Mouse (Mus musculus) stomach, embryonic 15.5 days (tissue): Measurements from ENCODE around the gene Ccdc187. TPM values are rescaled to one million over a fixed set of nuclear protein-coding genes. Genes with fewer than 3 reads are reported as not detected.

Experiments
- ATAC-seq: fragments of 200-750 bp; cut with Nextera tagmentation; 2 replicates; pipeline ENCODE4 v1.8.0; 2017; ENCODE audit warnings: low read depth, moderate number of reproducible peaks, moderate TSS enrichment; ENCODE audit not compliant: insufficient read depth, low FRiP score
- H3K27ac ChIP-seq: fragments of 300-500 bp; sonication (generic); 2 replicates; pipeline ENCODE4 v1.5.1; 2015; ENCODE audit warnings: mild to moderate bottlenecking, inconsistent platforms
- H3K27me3 ChIP-seq: fragments of 300-500 bp; sonication (generic); replicated peaks from 2 replicates; pipeline ENCODE4 v1.6.1; 2015; ENCODE audit warnings: inconsistent platforms
- H3K36me3 ChIP-seq: fragments of 300-500 bp; sonication (generic); 2 replicates; pipeline ENCODE4 v1.6.1; 2015; ENCODE audit warnings: inconsistent platforms
- H3K4me1 ChIP-seq: fragments of 300-500 bp; sonication (generic); 2 replicates; pipeline ENCODE4 v1.6.1; 2015; ENCODE audit warnings: inconsistent platforms
- H3K4me2 ChIP-seq: fragments of 300-500 bp; sonication (generic); 2 replicates; pipeline ENCODE4 v1.6.1; 2015; ENCODE audit warnings: mild to moderate bottlenecking, inconsistent platforms
- H3K4me3 ChIP-seq: fragments of 300-500 bp; sonication (generic); replicated peaks from 2 replicates; pipeline ENCODE4 v1.5.1; 2015; ENCODE audit warnings: inconsistent platforms
- H3K9ac ChIP-seq: fragments of 300-500 bp; sonication (generic); 2 replicates; pipeline ENCODE4 v1.6.1; 2015; ENCODE audit warnings: inconsistent platforms
- H3K9me3 ChIP-seq: fragments of 300-500 bp; sonication (generic); 2 replicates; pipeline ENCODE4 v1.6.1; 2016; ENCODE audit warnings: inconsistent platforms
- WGBS: fragments of 180-500 bp; shearing (Covaris S2); methylation state at CpG from one replicate; pipeline ENCODE4 v1.1.7; 2015; 5-methylcytosine and 5-hydroxymethylcytosine counted together
- polyA plus RNA-seq: library from polyadenylated mRNA; unstranded; fragments of >200 nt; fragmentation: Nextera tagmentation; extraction: Ambion mirVana; gene quantifications from 2 replicates; pipeline ENCODE4 v1.2.1, GENCODE M21; 2015

Gene Ccdc187
- polyA plus RNA-seq, 1 experiment from 2014 or later, result 0.57 TPM

DNA sequence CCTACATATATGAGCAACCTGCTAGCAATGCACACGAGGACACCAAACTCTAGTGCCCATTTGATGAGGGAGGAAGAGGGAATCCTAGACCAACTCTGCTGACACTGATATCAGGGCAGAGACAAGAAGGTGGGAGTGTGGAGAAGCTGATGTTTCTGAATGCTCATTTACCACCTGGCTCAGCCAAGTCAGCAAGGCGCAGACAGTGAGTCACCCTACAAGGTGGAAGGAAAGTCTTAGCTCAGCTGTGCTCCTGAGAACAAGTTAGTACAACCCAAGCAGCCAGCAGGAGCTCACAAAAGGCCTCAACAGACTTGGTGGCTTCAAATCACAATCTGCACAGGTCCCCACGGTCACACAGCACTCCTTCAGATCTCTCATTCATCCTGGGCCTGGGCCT lies 63.0 kb downstream of the Ccdc187 start:
- Histone ChIP-seq H3K4me1 (peaks cover 16% of the 10 kb centered on the region), H3K9ac (no peak overlapping the region), H3K36me3 (0 out of 2 replicates have a peak, but pooled peaks cover 4% of the 10 kb centered on the region), H3K9me3 (no peaks in the 10 kb centered on the region), H3K27ac (peak overlapping the region; percentile 28; the same call in 1 of the 2 replicates), H3K4me2 (no peak overlapping the region), H3K4me3 (no peak overlapping the region), H3K27me3 (no peaks in the 10 kb centered on the region)
- 69% methylated on average over 3 of the region's 3 CpGs for WGBS
- ATAC-seq, result no peak

DNA sequence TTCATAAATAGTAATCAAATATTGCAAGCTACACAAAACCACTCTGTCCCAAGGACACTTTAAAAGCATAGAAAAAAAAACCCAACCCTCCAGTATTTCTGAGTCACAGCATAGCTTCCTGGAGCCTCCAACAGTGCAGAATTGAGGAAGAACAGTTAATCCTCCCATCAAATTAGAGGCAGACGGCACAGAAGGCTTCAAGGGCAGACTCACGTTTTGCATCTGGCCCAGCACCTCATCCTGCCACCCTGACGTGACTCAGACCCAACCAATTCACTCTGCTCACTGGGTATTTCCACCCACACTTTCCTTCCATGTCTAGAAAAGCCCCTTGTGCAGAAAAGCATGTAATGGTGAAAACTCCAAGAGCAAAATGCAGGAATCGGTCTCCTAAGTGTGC lies 64.1 kb downstream of the Ccdc187 start:
- H3K36me3 ChIP-seq, result peaks cover 4% of the 10 kb centered on the region; the same call in 1 of the 2 replicates
- 62% methylated on average over 4 of the region's 4 CpGs for WGBS
- no peak overlapping the region for H3K4me3 ChIP-seq
- no peaks in the 10 kb centered on the region for H3K9me3 ChIP-seq
- no peak overlapping the region for H3K4me2 ChIP-seq
- no peak overlapping the region; the same call in 1 of the 2 replicates for H3K27ac ChIP-seq
- no peak for ATAC-seq
- H3K9ac ChIP-seq, result no peak overlapping the region
- no peaks in the 10 kb centered on the region for H3K27me3 ChIP-seq
- H3K4me1 ChIP-seq, result peaks cover 10% of the 10 kb centered on the region

DNA sequence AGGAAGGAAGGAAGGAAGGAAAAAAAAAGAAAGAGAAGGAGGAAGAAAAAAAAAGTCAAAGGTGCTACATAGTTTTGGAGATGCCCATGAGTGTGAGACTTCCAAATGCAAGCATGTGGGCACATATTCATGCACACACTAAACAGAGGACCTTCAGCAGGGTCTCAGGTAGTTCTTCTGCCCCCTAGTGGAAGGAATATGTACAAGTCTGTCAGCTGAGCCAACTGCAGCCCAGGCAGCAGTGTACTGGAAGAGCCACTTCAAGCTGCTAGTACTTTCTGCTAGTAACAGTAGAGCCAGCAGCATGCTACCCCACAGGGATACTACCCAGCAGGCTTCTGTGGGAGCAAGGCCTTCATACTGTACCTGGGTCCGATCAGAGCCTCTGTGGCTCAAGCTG lies 66.6 kb downstream of the Ccdc187 start:
- Histone ChIP-seq H3K4me1 (0 out of 2 replicates have a peak, but pooled peaks cover 5% of the 10 kb centered on the region), H3K27me3 (no peaks in the 10 kb centered on the region), H3K9ac (no peak overlapping the region), H3K4me3 (no peak overlapping the region), H3K36me3 (peaks cover 15% of the 10 kb centered on the region; the same call in 1 of the 2 replicates), H3K9me3 (no peaks in the 10 kb centered on the region), H3K27ac (no peak overlapping the region), H3K4me2 (no peak overlapping the region)
- no peak for ATAC-seq
- WGBS, result 68% methylated on average over 1 of the region's 1 CpGs

DNA sequence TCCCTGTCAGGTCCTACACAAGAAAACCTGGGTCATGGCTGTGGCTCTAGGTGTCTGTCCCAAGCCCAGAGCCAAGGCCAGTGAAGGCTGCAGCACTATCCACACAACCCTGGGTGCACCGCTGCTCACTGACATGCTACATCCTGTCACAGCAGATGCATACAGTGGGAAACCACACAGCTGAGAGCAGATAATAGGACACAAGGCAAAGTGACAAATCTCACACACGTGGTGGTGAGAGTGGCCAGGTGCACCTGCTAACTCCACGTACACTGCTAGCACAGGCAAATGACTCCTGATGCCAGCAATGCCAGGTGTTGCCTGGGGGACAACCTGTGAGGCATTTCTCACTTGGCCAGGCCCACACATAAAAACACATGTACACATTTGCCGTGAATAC lies 69.1 kb downstream of the Ccdc187 start:
- Histone ChIP-seq H3K9ac (no peak overlapping the region), H3K36me3 (peaks cover 24% of the 10 kb centered on the region), H3K4me1 (no peaks in the 10 kb centered on the region), H3K4me2 (no peak overlapping the region), H3K4me3 (no peak overlapping the region), H3K27ac (0 out of 2 replicates have a peak overlapping the region, but pooled peaks have one; percentile 36), H3K9me3 (no peaks in the 10 kb centered on the region), H3K27me3 (no peaks in the 10 kb centered on the region)
- ATAC-seq, result peak; percentile 69; the same call in 1 of the 2 replicates
- WGBS, result 80% methylated on average over 4 of the region's 4 CpGs

DNA sequence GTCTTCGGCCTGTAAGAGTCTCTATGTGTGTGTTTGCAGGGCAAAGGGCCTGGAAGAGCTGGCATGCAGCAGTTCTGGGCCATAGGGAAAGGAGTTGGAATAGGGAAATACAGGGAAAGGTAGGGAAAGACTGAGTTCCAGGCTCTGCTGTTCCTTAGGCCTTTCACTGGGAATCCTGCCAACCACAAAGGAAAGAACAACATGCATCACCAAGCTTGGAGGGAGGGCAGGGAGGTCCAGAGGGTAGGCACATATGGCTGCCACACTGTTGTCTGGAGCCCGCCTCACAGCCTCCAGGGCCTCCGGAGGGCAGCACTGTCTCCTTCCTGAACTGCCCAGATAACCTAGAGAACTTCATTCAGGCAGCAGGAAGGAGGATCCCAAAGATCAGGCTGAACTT lies 70.4 kb downstream of the Ccdc187 start:
- H3K4me1 ChIP-seq, result no peaks in the 10 kb centered on the region
- no peak for ATAC-seq
- H3K4me3 ChIP-seq, result no peak overlapping the region
- H3K27me3 ChIP-seq, result no peaks in the 10 kb centered on the region
- no peaks in the 10 kb centered on the region for H3K9me3 ChIP-seq
- no peak overlapping the region for H3K4me2 ChIP-seq
- no peak overlapping the region for H3K27ac ChIP-seq
- 84% methylated on average over 3 of the region's 3 CpGs for WGBS
- no peak overlapping the region for H3K9ac ChIP-seq
- H3K36me3 ChIP-seq, result peaks cover 35% of the 10 kb centered on the region

DNA sequence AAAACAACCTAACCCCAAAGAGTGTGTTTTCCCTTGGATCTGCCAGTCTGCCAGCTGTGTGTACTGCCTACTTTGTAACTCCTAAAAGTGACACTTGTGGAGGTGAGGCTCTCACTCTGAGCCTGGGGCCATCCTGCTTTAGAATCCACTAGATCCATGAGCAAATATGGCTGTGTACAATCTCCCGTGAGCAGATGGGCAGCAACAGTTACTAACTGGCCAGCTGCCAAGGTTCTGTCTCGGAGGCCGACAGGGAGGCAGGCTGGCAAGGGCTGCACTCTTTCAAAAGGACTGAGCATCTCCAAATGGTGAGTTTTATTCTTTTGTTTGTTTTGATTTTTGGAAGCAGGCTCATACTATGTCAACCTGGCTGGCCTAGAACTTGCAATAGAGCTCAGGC lies 79.8 kb downstream of the Ccdc187 start:
- Histone ChIP-seq H3K4me3 (no peak overlapping the region), H3K9ac (no peak overlapping the region), H3K9me3 (no peaks in the 10 kb centered on the region), H3K4me1 (no peaks in the 10 kb centered on the region), H3K4me2 (no peak overlapping the region), H3K27me3 (no peaks in the 10 kb centered on the region), H3K36me3 (peaks cover 49% of the 10 kb centered on the region), H3K27ac (no peak overlapping the region)
- WGBS, result 16% methylated on average over 3 of the region's 3 CpGs
- no peak for ATAC-seq

DNA sequence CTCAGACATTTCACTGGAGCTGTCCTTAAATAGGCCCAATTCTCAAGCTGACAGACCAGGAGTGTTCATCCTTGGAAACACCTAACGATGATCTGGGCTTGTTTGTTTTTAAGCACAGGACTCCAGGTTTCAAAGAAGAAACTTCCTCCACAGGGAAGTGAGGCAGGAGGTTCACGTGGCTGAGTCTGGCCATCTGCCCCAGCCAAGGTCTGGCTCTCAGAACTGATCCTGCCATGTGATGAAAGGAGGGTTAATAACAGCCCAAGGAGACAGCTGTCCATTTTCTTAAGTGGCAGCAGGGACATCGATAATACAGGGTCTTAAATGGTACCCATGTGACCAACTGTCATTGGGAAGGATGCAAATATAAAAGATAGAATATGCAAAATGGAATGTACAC lies 84.8 kb downstream of the Ccdc187 start:
- Histone ChIP-seq H3K27ac (no peak overlapping the region), H3K27me3 (peaks cover 35% of the 10 kb centered on the region), H3K9ac (no peak overlapping the region), H3K4me1 (0 out of 2 replicates have a peak, but pooled peaks cover 6% of the 10 kb centered on the region), H3K4me3 (no peak overlapping the region), H3K4me2 (no peak overlapping the region), H3K36me3 (peaks cover 30% of the 10 kb centered on the region), H3K9me3 (no peaks in the 10 kb centered on the region)
- 83% methylated on average over 3 of the region's 3 CpGs for WGBS
- ATAC-seq, result no peak

DNA sequence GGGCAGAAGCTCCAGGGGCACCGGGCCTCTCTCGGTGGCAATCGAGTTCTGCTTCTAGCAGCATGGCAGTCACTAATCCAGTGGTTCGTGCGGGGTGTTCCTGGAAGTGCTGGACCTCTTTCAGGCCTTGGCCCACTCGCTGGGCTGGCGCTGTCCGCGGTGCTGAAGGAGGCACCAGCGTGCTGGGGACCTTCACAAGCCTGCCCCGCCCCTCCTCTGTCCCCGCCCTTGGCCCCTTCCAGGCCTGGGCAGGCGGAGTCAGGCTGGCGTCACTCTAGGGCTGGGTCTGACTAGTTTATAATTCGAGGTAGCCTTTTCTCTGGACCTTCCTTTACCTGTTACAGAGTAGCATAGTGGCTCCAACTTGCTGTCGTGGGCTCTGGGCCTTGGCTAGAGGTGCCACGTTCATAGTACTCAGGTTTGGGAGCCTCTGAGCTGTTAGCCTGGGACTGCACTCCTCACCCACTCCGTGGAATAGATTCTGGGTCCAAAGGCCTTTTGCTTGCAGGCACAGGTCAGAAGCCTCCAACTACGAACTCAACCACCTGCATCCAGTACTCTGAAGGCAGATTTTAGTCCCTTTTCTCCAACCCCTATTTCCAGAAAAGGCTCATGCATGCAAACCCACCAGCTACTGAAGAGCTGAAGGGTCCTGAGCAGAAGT lies 86.1 kb downstream of the Ccdc187 start, which contains the start of gene Lhx3:
Gene Lhx3 (minus strand): TSS at position 164 of the 664 bp plus-strand sequence.
- H3K9ac ChIP-seq, result no peak within 1 kb of the TSS
- H3K27me3 ChIP-seq, result peaks cover 48% of the 10 kb centered on the region
- WGBS, result 4% methylated on average over 19 of the region's 19 CpGs
- H3K4me3 ChIP-seq, result no peak within 1 kb of the TSS
- H3K9me3 ChIP-seq, result no peaks in the 10 kb centered on the region
- 0 out of 2 replicates have a peak, but pooled peaks cover 6% of the 10 kb centered on the region for H3K4me1 ChIP-seq
- no peak within 1 kb of the TSS for H3K4me2 ChIP-seq
- ATAC-seq, result peak; percentile 93
- peaks cover 27% of the 10 kb centered on the region for H3K36me3 ChIP-seq
- no peak within 1 kb of the TSS for H3K27ac ChIP-seq

DNA sequence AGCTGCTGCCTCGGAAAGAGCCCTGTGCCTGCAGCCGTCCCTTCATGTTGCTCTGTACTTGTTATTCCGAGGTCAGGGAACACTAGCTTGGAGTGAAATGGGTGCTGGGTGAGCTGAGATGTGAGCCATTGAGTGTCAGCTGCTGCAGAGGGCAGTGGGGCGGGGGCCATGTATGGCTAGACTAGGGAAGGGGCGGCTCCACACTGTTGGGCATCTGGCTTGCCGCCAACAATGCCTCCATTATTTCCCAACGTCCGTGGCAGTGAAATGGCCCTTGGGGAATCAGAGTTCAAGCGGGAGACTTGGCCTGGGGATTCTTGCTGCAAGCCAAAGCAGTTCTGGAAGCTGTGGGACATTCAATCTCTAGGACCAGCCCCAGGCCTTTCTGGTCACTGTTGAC lies 86.8 kb downstream of the Ccdc187 start:
- WGBS, result 13% methylated on average over 9 of the region's 9 CpGs
- Histone ChIP-seq H3K4me3 (no peak overlapping the region), H3K4me2 (no peak overlapping the region), H3K27ac (no peak overlapping the region), H3K9me3 (no peaks in the 10 kb centered on the region), H3K9ac (no peak overlapping the region), H3K4me1 (0 out of 2 replicates have a peak, but pooled peaks cover 6% of the 10 kb centered on the region), H3K27me3 (peaks cover 55% of the 10 kb centered on the region), H3K36me3 (peaks cover 26% of the 10 kb centered on the region)
- no peak for ATAC-seq

DNA sequence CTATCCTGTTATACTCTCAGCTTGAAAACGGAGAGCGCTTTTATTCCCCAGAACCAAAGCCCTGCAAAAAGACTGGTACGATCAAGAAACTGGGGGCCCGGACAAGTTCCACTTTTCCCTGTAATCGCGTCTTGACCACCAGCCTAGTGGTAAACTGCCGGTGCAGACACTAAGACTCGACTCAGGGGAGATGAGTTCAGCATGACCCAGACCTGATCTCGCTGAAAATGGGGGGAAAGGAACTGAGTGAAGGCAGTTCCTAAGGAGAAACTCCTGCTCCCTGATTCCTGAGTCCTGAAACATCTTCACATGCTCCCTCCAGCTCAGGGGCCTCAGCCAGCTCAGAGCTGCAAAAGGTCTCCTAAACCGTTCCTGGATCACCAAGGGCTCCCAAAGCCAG lies 88.6 kb downstream of the Ccdc187 start:
- Histone ChIP-seq H3K9me3 (no peaks in the 10 kb centered on the region), H3K27me3 (peaks cover 73% of the 10 kb centered on the region), H3K4me1 (0 out of 2 replicates have a peak, but pooled peaks cover 9% of the 10 kb centered on the region), H3K9ac (no peak overlapping the region), H3K4me3 (no peak overlapping the region), H3K4me2 (no peak overlapping the region), H3K27ac (no peak overlapping the region), H3K36me3 (peaks cover 8% of the 10 kb centered on the region)
- ATAC-seq, result no peak
- WGBS, result 17% methylated on average over 10 of the region's 10 CpGs

DNA sequence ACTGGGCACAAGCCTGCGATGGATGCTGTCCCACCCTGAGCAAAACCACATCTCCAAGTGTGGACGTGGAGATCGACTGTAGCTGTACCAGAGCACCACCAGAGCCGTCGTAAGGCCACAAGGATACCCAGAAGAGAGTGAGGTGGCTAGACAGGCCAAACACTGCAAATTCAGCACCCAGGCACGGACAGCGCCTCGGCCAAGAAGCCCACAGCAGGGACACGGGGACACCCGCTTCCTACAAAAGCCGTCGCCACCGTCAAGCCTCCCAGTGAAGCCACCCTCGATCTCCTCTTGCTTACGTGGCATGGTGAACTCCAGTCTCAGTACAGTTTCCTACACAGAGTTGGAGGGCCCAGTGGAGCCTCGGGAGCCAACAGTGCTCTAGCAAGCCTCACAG lies 89.2 kb downstream of the Ccdc187 start:
- Histone ChIP-seq H3K9ac (no peak overlapping the region), H3K9me3 (no peaks in the 10 kb centered on the region), H3K4me2 (no peak overlapping the region), H3K4me3 (no peak overlapping the region), H3K4me1 (0 out of 2 replicates have a peak, but pooled peaks cover 9% of the 10 kb centered on the region), H3K27ac (no peak overlapping the region), H3K36me3 (0 out of 2 replicates have a peak, but pooled peaks cover 2% of the 10 kb centered on the region), H3K27me3 (peaks cover 79% of the 10 kb centered on the region)
- WGBS, result 2% methylated on average over 16 of the region's 16 CpGs
- no peak for ATAC-seq

DNA sequence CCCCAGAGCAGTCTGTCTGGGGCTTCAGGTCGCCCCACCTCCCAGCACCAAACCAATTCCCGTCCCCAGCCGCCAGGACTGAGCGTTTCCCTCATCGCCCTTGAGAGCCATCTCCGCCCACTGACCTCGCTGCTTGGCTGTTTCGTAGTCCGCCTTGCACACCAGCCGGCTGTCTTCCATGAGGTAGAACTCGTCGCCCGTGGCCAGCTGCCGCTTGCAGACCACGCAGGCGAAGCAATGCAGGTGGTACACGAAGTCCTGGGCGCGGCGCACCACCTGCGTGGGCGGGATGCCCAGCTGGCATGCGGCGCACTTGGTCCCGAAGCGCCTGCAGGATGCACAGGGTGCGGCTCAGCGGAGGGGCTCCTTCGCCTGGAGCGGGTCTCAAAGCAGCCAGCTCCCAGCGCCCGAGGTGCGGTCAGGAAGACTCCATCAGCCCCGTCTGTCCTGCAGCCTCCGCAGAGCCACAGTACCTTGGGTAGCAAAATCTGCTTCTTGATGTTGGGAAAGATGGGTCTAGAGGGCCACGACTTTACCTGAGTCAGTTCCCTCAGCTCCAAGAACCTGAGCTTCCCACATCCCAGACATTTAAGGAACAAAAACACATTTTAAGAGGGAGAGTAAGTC lies 91.4 kb downstream of the Ccdc187 start:
- H3K9me3 ChIP-seq, result no peaks in the 10 kb centered on the region
- H3K4me3 ChIP-seq, result no peak overlapping the region
- no peak overlapping the region for H3K27ac ChIP-seq
- 2% methylated on average over 36 of the region's 36 CpGs for WGBS
- no peak for ATAC-seq
- no peak overlapping the region for H3K9ac ChIP-seq
- no peak overlapping the region for H3K4me2 ChIP-seq
- H3K4me1 ChIP-seq, result peaks cover 14% of the 10 kb centered on the region; the same call in 1 of the 2 replicates
- no peaks in the 10 kb centered on the region for H3K36me3 ChIP-seq
- H3K27me3 ChIP-seq, result peaks cover 100% of the 10 kb centered on the region
